Mouse (Mus musculus): ENCODE measurements at regions not wholly inside any gene's neighbourhood (a gene's known extent, or its start where the extent isn't known, plus 50 kb on each side); places are given as distances from the start of the nearest gene placed in this dataset.

GRCm38 (mm10) chr17:49149896-49150295 lies 217.7 kb downstream of the Lrfn2 start:
- DNase-seq (ENCODE audit: low spot score), result no peak

GRCm38 (mm10) chr17:49150971-49151422 lies 218.8 kb downstream of the Lrfn2 start:
- DNase-seq (ENCODE audit: low spot score), result no peak

GRCm38 (mm10) chr17:49153994-49154393 lies 221.8 kb downstream of the Lrfn2 start:
- DNase-seq (ENCODE audit: low spot score), result no peak

- DNase-seq (ENCODE audit: low spot score), result no peak
Measured at GRCm38 (mm10) chr17:49155001-49155515, 222.9 kb downstream of the Lrfn2 start.

DNA sequence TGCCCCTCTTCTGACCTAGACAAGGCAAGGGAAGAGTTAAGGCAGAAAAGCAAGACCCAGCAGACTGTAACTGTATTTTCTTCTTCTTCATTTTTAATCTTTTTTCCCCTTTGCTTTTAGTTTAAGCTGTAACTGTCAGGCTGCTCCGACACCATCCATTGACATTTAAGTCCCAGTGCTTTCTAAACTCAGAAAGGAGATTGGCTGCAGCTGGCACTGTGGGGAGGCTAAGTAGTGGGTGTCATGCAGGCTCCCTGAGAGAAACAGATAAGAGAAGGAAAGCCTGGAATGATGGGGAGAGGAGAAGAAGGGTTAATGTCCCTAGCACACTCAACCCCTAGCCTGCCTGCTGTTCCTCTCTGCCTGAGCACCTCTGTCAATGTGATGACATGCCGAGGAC lies 225.4 kb downstream of the Lrfn2 start:
- no peak for DNase-seq (ENCODE audit: low spot score)

GRCm38 (mm10) chr17:49171252-49172047 lies 239.3 kb downstream of the Lrfn2 start:
- peak; percentile 18 for DNase-seq (ENCODE audit: low spot score)

DNA sequence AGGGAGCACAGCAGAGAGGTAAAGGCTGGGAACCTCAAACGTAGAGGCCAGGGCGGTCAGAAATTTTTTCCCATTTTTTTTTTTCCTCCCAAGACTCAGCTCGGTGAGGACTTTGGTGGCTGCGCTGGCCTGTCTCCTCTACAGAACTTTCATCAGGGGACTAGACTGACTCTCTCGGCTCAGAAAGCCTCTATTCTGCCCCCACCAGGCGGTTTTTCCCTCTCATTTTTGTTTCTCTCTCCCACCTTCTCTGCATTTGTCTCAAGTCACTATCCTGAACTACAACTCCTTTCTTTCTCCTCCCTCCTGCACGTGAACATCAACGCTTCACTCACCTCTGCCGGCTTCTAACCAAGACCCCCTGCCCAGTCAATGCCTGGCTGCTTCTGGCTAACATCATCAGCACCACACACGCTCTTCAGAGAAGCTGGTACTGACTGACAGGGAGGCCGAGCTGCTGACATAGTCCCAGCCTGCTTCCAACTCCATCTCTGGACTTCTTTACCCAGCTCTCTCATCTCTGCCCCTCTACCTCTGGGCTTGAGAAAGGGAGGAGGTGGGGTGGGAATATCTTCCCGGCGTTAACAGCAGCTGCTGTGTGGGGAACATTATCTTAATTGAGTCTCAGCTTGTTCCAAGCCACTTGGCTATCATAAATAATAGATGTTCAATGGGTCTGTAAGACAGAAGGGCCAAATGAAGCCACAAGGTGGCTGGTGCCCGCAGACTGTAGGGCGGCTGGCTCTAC lies 240.0 kb downstream of the Lrfn2 start:
- DNase-seq (ENCODE audit: low spot score), result no peak

GRCm38 (mm10) chr17:49172800-49173150 lies 240.6 kb downstream of the Lrfn2 start:
- no peak for DNase-seq (ENCODE audit: low spot score)

DNA sequence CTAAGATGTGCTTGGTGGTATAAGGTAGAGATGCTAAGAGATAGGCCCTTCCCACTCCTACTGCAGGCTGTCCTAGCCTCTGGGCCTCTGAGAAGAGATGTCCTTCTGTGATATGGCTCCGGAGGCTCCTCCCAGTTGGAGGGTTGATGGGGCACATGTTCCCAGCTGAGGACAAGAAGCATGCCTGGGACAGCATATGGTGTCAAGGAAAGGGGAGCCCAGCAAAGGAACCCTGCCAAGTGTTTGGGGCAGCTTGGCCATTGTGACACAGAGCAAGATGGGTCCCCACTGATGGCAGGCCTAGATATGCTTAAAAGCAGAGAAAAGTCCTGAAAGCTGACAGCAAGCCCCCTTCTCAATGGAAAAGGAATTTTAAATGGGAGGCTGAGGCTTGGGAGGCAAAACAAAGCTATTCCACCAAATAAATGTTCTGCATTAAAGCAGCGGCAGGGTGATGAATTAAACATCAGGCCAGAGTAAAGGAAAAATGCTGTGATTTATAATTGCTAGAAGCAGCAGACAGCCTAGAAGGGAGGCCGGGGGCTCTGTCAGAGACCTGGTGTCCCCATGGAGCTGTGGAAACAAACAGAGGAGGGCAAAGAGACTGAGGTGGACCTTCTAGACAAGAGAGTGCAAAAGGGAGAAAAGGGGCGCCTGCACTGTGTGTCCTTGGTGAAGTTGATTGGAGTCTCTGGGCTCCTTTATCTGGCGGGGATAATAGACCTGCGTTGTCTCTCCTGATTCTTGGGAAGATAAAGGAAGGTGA lies 246.0 kb downstream of the Lrfn2 start:
- no peak for DNase-seq (ENCODE audit: low spot score)

GRCm38 (mm10) chr17:49182485-49182884 lies 245.7 kb upstream of the Mocs1 start:
- no peak for DNase-seq (ENCODE audit: low spot score)

DNA sequence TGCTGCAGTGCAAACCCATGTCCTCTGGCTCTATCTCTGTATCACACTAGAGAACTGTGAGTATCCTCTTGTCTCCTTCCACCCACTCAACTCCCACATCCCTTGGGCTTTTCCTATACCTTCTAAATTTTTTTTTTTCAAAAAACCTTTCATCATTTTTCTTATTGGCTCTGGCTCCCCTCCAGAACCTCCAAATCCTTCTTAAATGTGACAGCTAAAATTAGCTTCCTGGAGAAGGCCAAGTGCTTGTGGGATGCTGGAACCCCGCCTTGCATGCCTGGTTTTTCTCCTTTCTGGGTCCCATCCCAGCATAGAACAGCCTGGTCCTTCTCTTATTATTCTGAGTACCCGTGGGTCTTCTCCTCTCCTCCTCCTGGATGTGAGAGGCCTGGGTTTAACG lies 244.2 kb upstream of the Mocs1 start:
- no peak for DNase-seq (ENCODE audit: low spot score)

- no peak for DNase-seq (ENCODE audit: low spot score)
Measured at GRCm38 (mm10) chr17:49185052-49185612, 243.0 kb upstream of the Mocs1 start.

- no peak for DNase-seq (ENCODE audit: low spot score)
Measured at GRCm38 (mm10) chr17:49189765-49190164, 238.4 kb upstream of the Mocs1 start.

DNA sequence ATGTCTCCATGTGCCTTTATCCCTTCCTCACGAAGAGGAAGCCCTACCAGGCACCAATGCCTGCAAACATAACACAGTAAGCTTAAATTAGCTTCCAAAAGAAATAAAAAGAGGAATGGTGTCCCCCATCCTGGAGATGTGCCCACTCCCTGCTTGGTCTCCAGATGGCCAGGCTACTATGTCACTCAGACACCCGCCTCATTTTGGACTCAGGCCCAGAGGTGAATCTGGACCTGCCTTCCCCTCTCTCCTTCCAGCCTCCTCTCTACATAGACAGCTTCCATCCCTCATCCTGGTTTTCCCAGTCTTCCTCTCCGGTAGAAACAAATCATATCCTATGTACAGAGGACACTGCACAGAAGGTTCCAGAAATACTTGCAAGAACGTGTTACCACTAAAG lies 237.8 kb upstream of the Mocs1 start:
- DNase-seq (ENCODE audit: low spot score), result no peak

DNA sequence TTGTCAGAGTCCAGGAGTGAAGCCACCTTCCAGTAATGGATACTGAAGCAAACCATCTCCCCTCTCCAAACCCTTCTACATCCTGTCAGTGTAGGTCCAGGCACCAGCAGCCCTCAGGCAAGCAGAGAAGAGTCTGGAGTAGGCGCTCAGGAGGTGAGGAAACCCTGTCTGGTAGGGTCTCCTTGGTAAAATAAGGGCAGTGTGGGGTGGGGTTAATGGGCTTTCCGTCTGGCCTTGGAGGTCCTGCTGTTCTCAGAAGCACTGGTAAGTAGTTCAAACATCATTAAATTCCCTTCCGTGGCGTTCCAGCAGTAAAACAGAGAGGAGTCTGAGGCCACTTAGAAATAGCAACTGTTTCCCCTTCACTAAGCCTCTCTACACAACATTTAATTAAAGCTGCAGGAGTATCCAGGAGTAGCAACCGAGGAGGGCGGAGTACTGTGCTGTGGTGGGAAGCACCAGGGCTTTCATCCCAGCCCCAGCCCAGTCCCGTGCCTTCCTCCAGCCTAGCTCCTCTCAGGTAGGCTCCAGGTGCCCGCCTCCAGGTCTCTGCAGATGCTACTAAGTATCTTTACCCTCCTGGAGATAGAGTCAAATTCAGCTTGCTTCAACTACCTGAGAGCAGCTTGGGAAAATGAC lies 232.0 kb upstream of the Mocs1 start:
- no peak for DNase-seq (ENCODE audit: low spot score)

GRCm38 (mm10) chr17:49201495-49201894 lies 226.7 kb upstream of the Mocs1 start:
- no peak for DNase-seq (ENCODE audit: low spot score)

- no peak for DNase-seq (ENCODE audit: low spot score)
Measured at GRCm38 (mm10) chr17:49205095-49205494, 223.1 kb upstream of the Mocs1 start.

GRCm38 (mm10) chr17:49205564-49205963 lies 222.6 kb upstream of the Mocs1 start:
- DNase-seq (ENCODE audit: low spot score), result no peak

GRCm38 (mm10) chr17:49206708-49207107 lies 221.5 kb upstream of the Mocs1 start:
- no peak for DNase-seq (ENCODE audit: low spot score)

- DNase-seq (ENCODE audit: low spot score), result no peak
Measured at GRCm38 (mm10) chr17:49208315-49208820, 219.8 kb upstream of the Mocs1 start.

DNA sequence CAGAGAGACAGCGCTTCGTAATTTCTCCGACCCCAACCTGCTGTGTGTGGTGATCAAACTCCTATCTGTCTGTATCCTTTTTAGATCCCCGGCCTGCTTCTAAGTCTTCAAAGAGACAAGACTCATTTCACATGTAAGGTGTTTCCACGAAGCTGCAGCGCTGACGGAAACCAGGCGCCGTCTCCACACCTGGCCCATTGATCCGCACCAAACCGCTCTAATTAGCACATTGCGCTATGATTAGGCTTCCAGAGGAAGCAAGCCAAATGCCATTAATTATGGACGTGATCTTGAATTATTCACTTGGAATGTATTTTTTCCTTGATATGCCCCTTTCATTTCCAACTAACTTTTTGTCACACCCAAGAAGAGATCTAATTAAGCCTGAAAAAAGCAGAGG lies 215.2 kb upstream of the Mocs1 start:
- no peak for DNase-seq (ENCODE audit: low spot score)
